Mouse (Mus musculus): ENCODE results near the gene Ddt.
"Not testable (repeated sequence)": the region's sequence is repeated elsewhere in the genome, so short reads cannot be mapped to it uniquely, and the experiment has no call there.

Ddt gene

DNA sequence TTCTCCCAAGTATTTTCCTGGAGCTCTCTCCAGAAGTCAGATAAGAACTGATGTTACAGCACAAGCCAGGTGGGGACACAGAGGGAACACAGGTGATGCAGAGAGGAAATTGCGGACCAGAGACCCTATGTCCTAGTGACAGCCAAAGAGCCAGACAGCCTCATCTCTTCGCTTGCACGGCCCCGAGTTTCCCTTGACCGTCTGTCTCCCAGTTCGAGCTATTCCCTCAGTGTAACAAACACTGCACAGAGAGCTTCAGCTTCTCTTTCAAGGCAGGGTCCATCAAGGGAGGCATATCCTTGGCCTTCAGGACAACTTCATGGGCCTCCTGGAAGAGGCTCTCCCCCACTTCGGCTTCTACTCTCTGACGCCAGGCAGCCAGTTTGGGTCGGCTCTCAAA lies 1.4 kb upstream of the Ddt start:
- intact Hi-C loops (cut with DNase I) = no loop called here

DNA sequence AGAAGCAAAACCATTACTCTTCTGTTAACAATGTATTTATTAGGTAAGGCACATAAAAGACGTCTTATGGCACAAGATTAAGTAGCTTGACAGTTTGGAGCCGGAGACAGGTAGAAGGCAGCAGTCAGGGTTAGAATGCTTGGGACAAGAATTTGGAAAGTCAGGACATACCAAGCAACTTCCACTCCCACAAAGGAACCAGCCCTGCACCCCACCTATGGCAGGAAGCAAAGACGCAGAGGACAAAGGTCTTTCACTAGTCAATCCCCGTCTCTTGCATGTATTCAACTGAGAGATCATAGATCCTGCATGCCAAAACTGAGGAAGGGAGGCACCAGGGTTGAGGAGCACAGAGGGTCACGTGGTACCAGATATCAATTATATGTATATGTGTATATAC lies 888 bp upstream of the Ddt start:
- intact Hi-C loops (cut with DNase I) = no loop called here

DNA sequence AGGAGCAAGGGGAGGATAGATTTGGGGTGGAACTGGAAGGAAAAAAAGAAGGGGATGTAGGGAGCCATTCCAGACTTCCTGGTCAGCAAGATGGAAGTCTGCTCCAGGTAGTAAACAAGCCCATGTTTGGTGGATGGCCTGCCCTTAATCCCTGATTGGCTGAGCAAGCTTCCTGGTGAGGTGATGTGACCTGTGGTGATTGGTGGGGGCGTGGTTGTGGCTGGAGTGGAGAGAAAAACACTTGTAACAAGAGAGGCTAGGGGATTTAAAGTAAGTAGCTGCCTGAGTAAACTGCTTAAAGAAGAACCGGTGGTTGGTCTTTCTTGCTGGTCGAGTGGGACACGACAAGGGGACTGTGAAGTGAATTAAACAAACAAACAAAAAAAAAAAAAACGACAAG lies 5.5 kb downstream of the Ddt start:
- intact Hi-C loops (cut with DNase I) = not testable (repeated sequence)

DNA sequence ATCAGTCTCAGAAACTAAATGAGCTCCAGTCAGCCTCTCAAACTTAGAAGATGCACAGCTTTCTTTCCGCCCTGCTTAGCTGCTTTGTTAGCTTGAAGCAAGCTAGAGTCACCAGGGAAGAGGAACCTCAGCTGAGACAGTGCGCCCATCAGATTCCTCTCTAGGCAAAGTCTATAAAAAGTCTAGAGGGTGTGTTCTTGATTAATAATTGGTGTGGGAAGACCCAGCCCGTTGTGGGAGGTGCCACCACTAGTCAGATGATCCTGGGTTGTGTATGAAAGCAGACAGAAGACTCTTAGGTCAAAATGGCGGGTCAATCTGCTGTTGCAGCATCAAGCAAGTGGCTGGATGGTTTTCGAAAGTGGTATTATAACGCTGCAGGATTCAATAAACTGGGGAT lies 6.4 kb downstream of the Ddt start:
- intact Hi-C loops (cut with DNase I) = no loop called here

DNA sequence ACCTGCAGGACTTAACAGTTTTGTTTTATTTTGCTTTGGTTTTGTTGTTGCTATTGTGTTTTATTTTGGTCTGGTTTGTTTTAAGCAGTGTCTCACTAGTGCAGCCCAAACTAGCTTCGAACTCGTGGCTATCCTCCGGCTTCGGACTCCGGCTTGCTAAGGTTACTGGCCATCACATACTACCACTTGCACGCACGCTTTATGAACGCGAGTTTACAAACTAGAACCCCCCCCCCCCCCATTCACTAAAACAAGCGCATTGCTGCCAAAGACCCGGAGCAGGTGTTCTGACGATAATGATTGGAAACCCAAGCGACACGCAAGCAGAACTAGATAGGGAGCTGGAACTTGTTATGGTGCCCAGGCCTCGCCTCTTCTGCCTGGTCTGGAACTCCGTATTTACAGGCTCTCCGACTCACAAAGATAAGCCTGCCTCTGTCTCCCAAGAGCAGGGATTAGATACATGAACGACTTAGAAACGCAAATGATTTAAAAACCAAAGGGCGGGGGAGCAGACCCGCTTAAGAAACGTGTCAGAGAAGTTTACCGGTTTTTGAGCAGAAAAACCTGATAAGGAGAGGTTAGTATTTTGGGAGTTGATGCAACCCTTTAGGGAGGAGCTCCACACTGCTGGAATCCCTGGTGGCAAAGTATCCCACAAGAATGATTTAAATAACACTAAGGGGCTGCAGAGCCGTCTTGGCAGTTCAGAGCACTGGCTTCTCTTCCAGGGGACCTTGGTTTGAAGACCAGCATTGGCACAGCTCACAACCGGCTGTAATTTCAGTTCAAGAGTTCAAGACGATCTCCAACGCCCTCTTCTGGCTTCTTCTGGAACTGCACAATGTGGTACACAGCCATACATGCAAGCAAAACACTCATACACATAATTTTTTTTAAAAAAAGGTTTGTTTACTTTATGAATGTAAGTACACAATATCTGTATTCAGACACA lies 8.4 kb downstream of the Ddt start:
- intact Hi-C loops (cut with DNase I) = no loop called here

DNA sequence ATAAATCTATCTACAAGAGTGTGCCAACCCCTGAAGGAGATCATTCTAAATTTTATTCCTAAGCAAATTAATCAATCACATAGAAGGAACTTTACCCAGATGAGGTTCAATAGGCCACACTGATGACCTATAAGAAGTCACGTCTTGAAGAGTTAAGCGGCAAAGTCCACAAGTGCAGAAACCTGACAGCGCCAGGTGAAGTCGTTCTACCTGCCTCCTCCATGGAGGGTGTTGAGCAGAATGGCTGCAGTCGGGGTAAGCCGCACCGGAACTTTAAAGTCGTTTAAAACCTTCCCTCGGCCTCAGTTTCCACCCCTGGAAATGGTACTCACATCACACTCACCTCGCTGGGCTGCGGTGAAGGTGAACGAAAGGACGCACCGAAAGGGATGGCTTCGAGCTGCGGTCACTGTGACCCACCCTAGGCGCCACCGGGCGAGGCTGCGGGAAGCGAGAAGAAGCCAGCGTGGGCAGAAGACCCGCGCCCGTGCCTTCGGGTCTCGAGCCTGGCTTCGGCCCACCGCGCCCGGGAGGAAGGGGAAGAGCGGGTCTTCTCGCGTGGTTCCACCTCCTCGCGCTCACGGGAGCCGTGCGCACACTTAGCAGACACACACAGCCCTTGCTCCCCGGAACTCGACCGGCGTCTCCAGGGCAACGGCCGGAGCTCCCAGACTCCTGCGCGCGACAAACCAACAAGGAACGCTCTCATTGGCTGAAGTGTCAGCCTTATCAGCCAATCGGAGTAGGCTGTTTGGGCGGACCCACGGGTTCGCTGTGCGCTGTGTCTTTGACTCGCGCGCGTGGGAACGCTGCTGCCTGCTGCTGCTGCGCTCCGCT lies 9.3 kb downstream of the Ddt start, which contains the start of gene Cabin1:
Cabin1 (minus strand) TSS at position 660 of the 837 bp plus-strand sequence.
- intact Hi-C loops (cut with DNase I) = no loop called here

DNA sequence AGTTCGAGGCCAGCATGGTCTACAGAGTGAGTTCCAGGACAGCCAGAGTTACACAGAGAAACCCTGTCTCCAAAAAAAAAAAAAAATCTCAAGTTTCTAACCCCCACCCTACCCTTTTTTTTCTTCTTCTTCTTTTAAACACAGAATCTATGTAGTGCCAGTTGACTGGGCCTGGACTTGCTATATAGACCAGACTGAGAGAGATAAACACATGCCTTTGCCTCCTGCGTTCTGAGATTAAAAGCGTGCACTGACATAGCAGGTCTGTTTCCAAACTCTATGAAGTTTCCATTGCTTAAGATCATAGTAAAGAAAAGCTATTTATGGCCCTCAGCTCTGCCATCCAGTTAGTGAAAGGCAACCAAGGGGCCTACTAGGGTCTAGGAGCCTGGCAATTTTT lies 10.8 kb downstream of the Ddt start:
- intact Hi-C loops (cut with DNase I) = no loop called here

DNA sequence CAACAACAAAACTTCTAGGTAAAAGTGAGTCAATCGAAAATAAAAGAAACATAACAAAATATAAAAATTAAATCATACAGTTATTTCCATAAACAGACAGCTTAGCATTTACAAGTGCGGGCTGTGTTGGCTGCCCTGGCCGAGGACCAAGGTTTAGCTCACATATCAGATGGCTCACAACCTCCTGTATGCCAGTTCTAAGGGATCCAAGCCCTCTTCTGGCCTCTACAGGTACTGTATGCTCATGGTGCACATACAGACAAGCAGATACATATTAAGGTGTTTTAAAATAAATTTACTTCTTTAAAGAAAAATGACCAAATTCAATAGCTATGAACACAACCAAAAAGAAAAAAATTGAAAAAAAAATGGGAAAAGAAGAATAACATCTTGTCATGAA lies 12.9 kb downstream of the Ddt start:
- intact Hi-C loops (cut with DNase I) = no loop called here

DNA sequence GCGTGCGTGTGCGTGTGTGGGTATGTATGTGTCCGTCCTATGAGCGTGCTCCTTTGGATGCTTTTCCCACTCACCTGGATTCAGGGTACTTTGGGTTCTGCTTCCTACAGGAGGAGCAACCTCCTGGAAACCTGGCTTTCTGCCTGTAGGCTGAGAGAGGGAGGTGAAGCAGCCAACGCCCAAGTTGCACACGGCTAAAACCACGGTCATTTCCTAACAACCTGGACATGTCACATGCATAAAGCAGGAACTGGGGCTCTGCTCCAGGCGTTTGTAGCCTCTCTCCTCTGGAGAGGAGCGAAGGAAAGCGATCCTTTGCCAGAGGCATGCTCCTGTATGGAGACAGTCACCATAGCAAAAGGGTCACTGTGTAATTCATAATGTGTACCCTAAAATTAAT lies 16.5 kb downstream of the Ddt start:
- intact Hi-C loops (cut with DNase I) = no loop called here

DNA sequence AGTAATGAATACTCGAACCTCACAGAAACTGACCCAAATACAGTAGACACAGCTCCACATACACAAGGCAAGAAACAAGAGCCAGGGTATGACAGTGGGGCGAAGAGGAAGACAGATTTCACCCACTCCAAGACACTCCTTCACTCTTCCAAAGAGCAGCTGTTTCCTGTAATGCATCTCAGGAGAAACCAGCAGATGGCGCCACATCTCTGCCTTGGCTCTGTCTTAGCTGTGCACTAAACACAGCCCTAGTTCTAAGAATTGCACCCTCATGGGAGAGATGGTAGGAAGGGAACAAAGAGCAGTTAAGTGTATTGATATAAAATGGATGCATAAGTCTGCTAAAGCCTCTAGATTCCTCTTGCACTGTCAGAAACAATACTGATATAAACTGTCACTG lies 29.2 kb downstream of the Ddt start:
- intact Hi-C loops (cut with DNase I) = loop anchor here (1.0 to 5.0 kb wide), 2 partner anchors 109 to 208 kb away; partner anchors contain the start of gene Gm5134

DNA sequence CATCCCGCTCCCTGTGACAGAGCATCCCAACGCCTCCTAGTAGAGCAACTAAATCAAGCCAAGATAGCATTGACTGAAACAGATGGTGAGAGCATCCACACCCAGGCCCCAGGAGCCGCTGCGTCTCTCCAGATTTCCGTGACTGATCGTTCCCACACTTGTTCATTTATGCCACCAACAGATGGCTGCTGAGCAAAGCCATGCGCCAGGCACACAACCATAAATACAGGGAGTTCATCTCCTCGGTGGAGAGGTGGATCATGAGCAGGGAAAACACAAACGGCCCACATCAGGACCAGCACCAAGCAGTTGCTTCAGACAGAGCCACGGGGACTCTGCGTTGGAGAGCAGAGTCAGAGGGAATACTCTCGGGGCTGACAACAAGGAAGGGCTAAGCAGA lies 29.8 kb downstream of the Ddt start:
- intact Hi-C loops (cut with DNase I) = loop anchor here (5.0 kb wide), 1 partner anchor 209 kb away; the partner anchor contains the start of gene Gm5134

DNA sequence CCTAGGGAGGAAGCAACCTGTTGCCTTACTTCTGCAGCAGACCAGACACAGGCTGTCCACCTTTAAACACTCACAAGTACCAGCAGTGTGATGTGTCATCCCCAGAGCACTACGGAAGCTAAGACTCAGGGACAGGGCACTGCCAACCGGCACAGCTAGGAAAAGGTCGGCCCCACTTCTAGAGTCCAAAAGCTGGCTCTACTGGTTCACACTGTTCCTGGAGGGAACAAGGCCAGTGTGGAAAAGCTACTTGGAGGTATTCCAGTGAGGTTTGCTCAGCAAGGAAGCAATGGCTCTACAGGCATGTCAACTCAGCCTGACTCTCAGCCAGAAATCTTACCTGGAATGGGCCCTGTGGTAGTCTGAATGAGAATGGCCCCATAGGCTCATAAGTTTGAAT lies 32.3 kb downstream of the Ddt start:
- intact Hi-C loops (cut with DNase I) = loop anchor here (5.0 kb wide), 1 partner anchor 211 kb away; the partner anchor contains the start of gene Gm5134

DNA sequence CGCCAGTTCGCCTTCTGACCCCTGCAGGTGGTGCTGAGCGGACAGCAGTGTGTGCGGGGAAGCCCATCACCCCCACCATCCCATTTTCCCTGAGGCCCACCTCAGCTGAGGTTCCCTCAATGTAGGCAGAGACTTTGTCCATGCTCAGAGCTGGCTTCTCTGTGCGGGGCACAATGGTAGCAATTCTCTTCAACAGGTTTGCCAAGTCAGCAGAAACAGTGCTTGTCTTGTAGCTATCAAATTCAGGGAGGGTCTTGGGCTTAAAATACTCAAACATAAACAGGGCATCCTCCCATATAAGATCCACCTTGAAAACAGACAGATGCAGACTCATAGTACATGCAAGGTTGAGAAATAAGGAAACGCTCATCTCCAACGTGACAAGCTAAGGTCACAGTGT lies 47.8 kb downstream of the Ddt start:
- intact Hi-C loops (cut with DNase I) = no loop called here

All from adrenal gland (tissue).